Mouse (Mus musculus) mouse embryonic stem cell (cell line): Measurements from ENCODE around the gene Cers4.

Experiments used
- in situ Hi-C, 2 experiments: fragments of 300-500 bp; cut with MboI; formaldehyde crosslinking; loops; 1 replicate in 1 of 2; 3 replicates in 1 of 2; pipeline ENCODE4 v1.14.3; 2019 to 2020; ENCODE audit warnings: low sequenced_read_pairs in 2 of 2, low pct_unique_long_range_greater_than_20kb in 1 of 2, mixed read lengths in 1 of 2; ENCODE audit not compliant: unreplicated experiment in 1 of 2

The Cers4 gene

DNA sequence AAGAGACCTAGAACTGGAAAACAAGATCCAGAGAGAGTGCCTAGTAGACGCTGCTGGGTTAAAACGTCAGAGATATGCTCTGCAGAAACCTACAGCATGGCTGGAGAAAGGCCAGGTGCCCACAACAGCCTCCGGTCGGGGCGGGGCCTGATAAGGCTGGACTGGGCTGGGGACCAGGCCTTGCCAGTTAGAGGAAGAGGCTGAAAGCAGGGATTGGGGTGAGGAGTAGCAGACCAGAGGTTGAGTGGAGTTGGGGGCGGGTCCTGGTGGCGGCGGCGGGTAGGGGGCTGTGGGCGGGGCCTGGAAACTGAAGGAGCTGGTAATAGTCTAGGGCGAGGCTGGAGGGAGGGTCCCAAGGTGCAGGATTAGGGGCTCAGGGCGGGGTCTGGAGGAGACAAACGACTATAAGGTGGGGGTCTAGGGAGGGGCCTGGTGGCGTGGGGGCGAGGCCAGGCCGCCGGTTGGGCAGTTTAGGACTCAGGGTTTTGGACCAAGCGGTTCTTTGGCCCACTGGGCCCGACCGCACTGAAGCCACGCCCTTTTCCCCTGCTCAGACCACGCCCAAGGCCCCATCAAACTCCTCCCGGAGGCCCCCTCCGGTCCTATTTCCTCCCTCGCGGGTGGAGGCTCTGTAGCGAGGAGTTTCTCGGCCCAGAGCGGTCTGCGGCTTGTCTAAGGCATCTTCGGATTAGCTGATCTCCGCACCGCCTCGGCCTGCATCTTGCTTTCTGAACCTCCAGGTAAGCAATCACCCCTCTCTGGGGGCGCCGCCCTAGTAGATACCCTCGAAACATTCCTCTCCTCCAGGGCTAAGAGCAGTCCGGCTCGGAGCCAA is at the start of gene Cers4:
Gene Cers4 (plus strand): TSS at position 176 of the 835 bp plus-strand sequence.
- in situ Hi-C loops: no loop called here

DNA sequence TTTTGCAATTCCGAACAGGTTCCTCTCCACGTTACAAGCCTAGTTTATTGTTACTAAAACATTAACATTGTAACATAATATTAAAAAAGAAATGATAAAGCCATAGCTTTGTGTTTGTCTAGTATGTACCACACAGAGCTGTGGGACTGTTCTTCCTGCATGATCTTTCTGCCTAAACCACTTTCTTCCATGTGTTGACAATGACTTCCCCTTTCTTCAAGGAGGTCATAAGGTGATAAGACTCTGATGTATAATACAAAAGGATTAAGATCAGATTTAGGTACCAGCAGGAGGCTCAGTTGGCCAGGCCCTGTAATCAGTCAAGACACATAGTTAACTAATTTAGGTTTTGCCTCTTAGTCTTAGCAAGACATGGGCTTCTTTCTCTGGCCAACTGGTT is 34.7 kb upstream of the Cers4 start:
- in situ Hi-C loops: no loop called here

DNA sequence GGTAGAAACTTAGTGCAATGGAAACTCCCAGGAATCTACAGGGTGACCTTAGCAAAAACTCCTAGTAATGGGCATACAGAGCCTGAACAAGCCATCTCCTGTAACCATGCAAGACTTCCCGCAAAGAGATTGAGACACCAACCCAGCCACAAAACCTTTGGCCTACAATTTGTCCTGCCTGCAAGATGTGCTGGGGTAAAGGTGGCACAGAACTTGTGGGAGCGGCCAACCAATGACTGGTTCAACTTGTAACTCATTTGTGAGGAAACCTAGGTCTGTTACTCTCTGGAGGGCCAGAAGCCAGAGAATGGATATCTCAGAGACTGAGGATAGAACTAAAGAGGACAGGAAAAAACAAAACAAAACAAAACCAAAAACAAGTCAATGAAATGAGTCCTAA is 29.8 kb upstream of the Cers4 start:
- in situ Hi-C loops: no loop called here

DNA sequence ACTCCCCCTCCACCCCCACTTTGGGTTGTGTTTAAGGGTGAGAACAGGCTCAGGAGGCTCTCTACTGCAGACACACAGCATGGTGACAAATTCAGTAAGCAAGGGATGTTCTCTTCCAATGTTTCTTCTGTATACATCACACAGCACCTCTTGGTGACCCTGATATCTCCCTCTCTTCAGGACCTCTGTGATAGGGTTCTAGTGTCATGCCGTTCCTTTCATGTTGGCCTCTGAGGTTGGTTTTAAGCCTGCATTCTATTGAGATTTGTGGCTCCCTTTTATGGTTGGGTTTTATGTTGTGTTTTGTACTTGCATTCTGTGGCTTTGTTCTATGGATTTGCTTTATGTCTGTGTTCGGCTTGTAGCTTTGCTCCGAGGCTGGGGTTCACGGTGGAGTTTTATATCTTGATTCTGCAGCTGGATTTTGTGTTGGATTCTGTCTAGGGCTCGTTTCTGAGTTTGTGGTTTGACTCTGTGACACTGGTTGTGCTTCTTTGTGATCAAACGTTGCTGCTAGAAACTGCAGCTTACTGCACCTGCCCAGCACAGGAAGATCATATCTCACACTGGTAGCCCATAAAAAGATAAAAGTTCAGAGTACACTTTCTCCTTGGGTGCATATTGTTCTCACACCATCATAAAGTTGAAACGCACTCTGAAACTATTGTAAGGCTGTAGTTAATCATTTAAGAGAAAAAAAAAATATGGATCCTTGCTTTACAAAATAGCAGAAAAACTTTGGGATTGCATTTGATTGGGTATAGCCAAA is 18.2 kb upstream of the Cers4 start:
- in situ Hi-C loops: no loop called here

DNA sequence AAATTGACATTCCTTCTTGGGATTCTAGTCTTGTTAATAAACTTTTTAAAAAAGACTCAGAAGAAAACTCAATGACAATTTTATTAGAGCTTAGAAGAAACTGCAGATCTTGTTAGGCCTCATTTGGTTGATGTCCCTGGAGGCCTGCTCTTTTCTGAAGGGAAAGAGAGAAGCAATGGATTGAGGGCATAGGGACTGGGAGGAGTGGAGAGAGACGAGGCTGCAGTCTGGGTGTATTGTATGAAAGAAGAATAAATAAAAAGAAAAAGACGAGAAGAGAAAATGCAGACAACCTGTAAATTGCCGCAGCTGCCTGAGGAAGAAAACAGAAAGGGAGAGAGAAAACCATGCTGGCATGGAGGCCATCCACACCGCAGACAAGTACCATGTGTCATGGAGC is 11.7 kb upstream of the Cers4 start:
- in situ Hi-C loops: no loop called here

DNA sequence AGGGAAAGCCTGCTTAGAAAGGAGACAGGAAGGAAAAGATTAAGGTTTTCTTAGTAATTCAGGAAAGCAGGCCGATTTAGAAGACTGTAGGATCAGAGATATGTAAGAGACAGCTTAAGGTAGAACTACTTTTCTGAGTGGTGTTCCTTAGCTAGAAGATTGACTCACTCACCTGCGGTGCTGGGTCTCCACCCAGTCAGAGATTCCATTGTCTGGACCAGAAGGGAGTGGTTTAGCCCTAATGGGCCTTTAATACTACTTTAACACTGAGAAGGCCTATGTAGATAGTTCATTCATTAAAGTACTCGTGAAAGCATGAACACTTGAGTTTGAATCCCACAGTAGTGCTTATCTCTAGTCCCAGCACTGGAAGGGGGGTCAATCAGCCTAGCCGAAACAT is 11.2 kb upstream of the Cers4 start:
- in situ Hi-C loops: no loop called here

DNA sequence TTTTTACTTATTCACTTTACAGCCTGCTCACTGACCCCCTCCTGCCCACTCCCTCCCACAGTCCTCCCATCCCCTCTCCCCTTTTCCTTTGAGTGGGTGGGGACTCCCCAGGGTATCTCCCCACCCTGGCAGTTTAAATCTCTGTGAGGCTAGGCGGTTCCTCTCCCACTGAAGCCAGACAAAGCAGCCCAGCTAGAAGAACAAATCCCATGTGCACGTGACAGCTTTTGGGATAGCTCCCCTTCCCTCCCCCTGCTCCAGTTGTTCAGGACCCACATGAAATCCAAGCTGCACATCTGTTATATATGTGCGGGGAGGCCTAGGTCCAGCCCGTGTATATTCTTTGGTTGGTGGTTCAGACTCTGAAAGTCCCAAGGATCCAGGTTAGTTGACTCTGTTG is 10.3 kb upstream of the Cers4 start:
- in situ Hi-C loops: no loop called here

DNA sequence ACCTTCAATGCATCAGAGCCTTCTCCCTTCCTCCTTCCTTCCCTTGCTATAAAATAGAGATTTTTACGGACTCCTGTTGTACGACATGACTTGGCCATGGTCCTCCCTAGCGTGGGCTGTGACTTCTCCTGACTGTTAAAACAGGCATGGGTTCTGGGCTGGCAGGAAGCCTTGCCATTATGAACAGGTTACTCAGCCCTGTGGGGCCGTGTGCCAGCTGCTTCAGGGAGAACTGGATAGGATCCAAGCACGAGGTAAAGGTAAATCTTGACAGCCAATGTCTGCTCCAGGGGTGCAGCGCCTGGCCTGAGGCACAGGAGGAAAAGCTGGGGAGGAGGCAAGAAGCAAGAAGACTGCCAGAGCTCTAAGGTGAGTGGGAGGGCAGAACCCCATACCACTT is 9.5 kb upstream of the Cers4 start:
- in situ Hi-C loops: no loop called here

DNA sequence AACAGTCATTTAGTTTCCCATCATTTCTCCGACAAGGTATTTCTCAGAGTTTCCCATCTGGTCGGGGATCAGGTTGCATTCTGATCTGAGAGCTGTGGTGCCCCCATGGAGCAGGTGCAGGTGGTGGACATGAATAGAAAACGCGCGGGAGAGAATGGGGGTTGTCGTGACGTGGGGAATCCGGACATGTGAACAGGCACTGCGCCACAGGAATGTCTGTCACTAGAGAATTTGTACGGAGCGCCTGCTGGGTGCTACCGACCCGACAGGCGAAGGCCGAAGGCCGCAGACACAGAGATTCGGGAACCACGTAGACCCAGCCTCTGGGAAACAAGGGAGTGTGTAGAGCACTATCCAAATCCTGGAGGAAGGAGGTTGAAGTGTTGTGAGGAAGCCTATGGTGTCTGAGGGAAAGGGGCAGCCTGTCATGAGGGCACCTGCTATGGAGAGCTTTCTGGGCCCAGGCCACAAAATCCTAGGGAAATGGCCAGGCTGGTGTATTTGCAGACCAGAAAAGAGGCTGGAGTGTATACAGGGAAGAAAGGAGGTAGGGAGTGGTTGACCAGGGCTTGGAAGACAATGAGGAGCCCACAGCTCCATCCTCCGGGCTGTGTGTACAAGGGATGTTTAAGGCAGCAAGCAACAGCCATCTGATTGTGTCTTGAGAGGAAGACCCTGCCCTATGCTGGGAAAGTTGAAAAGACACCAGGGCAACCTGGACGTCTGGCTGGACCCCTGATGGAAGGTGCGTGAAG is 1.0 kb downstream of the Cers4 start:
- in situ Hi-C loops: no loop called here

DNA sequence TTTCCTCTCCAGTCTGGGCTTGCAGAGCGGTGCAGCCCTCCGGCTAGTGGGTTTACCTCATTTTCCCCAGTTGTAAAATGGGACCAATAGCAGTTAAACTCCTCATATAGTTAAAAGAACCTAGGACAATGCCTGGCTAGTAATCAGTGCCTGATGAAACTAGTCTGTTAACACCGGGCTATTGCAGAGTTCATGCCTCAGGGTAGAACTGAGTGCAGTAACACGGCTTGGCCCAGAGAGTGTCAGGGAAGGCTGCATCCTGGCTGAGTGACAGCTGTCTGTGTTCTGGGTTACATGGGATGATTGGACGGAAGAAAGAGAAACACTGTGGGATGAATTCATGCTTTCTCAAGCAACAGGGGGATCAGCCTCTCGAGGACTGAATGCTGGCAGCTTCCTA is 3.1 kb downstream of the Cers4 start:
- in situ Hi-C loops: no loop called here

DNA sequence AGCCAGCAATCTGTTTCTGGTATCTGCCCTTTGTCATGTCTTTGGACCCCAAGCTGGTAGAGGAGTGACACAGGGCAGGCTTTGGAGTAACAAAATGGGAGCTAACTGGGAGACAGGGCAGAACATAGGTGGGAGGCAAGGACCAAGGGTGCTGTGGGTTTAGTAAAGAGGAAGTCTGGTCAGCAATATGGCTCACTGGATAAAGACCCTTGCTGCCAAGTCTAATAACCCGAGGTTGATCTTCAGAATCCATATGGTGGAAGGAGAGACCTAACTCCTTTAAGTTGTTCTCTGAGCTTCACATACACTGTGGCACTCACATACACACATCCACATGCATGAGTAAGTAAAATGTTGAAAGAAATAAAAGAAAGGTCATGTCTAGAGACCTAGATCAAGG is 4.8 kb downstream of the Cers4 start:
- in situ Hi-C loops: no loop called here

DNA sequence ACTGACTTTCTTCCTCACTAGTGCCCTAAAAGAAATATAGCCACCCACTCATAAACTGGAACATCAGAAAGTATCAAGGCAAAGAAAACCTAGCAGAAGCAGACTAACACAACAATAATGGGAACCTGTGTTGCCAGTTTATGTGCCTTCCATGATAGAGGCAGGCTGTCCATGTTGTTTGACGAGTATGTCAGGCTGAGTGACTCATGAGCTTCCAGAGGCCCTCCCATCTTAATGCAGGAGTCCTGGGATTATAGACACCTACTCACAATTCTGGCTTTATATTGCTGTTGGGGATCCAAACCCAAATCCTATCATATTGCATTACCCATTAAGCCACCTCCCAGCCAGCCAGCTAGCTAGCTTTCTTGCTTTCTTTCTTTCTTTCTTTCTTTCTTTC is 12.5 kb downstream of the Cers4 start:
- in situ Hi-C loops: no loop called here

DNA sequence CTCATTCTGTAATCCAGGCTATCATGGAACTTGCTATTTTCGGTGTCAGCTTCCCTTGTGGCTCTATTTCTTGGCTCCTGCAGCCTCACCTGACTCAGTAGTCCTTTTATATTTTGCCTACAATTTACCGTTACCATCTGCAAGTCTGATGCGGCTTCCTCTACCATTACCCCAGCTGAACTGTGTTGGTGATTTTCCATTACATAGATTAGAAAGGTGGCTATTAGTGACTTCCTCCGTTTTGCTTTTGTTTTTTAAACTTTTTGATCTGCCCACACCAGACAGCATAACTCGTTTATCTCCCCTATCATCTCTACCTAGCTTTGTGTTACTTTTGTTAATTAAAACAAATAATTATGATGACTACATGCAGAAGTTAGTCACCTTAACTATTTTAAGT is 14.7 kb downstream of the Cers4 start:
- in situ Hi-C loops: no loop called here

DNA sequence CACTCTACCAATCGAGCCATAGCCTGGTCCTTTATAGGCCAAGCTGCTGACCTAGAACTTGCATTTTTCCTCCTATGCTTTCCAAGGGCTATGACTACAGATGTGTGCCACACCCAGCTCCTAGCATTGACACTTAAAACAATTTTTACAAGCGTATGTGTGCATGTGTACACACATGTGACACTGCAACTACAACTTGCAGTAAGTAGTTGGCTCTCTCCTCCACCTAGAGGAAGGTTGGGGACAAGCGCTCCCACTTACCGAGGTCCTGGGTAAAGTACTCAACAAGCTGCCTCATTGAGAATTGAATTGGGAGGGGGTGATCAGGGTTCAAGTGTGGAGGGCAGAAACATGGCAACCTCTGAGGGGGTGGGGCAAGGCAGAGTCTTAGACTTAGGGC is 18.0 kb downstream of the Cers4 start:
- in situ Hi-C loops: no loop called here

DNA sequence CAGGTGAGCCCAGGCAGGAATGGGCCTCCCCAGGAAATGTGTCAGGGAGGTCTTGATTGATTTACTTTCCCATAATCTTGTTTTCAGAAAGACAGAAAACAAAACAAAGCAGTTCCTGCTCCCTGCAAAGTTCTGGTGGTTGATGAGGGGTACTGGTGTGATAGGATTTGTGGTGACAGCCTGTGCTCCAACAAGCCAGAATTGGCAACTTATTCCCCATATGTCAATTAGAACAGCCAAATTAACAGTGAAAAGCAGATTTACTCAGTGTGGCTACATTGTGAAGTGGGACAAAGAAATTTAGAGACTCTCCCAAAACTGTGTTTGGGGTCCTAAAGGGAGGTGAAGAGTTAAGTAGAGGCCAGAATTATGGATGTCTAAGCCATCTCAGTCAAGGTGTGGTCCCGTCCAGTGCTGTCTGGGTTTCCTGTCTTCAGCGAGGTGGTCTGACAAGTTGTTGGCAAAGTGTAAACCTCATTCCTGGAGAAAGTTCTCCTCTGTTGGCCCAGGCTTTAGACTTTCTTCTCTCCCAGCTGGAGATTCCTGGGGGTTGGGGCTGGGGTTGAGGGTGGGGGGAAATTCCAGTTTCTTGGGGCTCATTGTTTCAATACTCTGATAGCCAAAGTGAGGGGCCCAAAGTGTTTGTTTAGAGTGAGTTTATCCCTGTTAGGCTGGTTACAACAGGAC is 18.7 kb downstream of the Cers4 start:
- in situ Hi-C loops: no loop called here

DNA sequence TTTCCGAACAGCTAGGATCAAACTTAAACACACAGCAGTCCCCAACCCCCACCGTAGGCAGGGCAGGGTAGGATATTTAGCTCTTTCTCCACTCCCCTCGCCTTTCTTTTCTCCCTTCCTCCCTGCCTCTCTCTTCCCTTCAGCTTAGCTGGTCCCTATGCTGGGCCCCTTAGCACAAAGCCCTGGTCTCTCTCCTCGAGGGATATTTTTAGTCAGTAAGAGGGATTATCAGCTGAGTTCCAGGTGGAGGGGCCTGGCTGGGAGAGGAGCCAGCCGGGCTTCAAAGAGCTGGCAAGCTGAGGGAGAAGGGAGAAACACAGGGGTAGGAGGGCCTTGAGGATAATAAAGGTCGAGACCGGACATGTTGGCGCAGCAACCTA is 19.3 kb downstream of the Cers4 start:
- in situ Hi-C loops: no loop called here

DNA sequence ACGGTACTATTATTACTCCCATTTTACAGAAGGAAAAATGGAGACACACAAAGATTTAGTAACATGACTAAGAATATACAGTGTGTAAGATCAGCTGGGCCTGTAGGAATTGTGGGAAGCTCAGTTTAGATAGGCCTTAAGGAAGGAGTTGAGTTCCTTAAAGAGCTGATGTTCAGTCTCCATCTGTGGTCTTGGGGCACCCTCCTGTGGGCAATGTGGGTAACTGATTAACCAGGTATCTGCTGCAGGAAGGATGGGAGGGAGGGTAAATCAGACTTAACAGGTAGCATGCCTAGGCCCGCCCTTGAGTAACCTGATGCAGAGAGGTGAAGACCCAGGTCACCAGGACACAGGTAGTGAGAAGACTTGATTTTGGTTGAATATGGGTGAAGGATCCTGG is 23.3 kb downstream of the Cers4 start:
- in situ Hi-C loops: no loop called here

DNA sequence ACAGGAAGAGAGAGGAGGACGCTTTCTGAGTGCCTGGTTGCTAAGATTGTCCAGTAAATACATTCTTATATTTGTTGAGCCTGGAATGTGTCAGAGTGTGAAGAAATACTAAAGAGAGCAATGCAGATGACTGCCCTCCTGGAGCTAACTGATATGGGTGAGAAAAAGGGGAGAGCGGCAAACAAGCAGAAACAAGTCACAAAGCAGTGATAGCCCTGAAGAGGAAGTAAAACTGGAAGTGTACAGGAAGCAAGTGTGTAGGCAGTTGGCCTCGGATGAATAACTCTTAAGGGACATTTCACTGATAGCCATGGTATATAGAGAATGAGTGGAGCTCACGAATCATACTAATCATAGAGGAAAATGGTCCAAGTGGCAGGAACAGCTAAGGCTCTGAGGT is 28.6 kb downstream of the Cers4 start:
- in situ Hi-C loops: no loop called here

DNA sequence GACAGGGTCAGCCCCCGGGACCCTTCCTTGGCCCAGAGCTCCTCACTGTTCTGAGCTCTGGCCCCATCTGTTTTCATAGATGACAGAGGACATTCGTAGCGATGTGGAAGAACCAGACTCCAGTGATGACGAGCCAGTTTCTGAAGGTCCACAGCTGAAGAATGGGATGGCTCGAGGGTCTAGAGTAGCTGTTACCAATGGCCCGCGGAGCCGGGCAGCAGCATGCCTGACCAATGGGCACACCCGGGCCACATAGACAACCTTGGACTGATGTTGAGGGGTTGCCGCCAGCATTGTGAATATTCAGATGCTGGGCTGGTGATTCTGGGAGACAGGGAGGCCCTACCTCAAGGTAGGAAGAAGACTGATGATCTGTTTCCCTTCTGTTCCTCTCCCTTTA is 30.7 kb downstream of the Cers4 start:
- in situ Hi-C loops: no loop called here
